Mouse (Mus musculus) ES-Bruce4 (cell line): ENCODE measurements around the gene Ctnna3. TPM values are rescaled to one million over a fixed set of nuclear protein-coding genes. Genes with fewer than 3 reads are reported as not detected.

Experiments used
- H3K27ac ChIP-seq: 2 replicates; pipeline ENCODE4 v1.5.1; 2012; ENCODE audit warnings: low read length, inconsistent platforms; ENCODE audit not compliant: insufficient read depth
- H3K27me3 ChIP-seq: 2 replicates; pipeline ENCODE4 v1.6.1; 2012; ENCODE audit warnings: mild to moderate bottlenecking, low read length, inconsistent platforms; ENCODE audit not compliant: control insufficient read depth, poor library complexity, insufficient read depth, severe bottlenecking
- H3K36me3 ChIP-seq: 2 replicates; pipeline ENCODE4 v1.6.1; 2012; ENCODE audit warnings: inconsistent platforms, mild to moderate bottlenecking, low read length, moderate library complexity; ENCODE audit not compliant: control insufficient read depth, poor library complexity, insufficient read depth, severe bottlenecking
- H3K4me1 ChIP-seq: one replicate; pipeline ENCODE4 v1.8.1; 2011; ENCODE audit warnings: low read length; ENCODE audit not compliant: control insufficient read depth, insufficient read depth
- H3K4me3 ChIP-seq: 2 replicates; pipeline ENCODE4 v1.5.1; 2011; ENCODE audit warnings: low read depth, mild to moderate bottlenecking, low read length
- H3K9ac ChIP-seq: 2 replicates; pipeline ENCODE4 v1.6.1; 2012; ENCODE audit warnings: low read depth, mild to moderate bottlenecking, inconsistent platforms; ENCODE audit not compliant: poor library complexity, severe bottlenecking
- H3K9me3 ChIP-seq: replicated peaks from 2 replicates; pipeline ENCODE4 v1.6.1; 2012; ENCODE audit warnings: mild to moderate bottlenecking, low read length, inconsistent platforms; ENCODE audit not compliant: control insufficient read depth, poor library complexity, insufficient read depth, severe bottlenecking
- CTCF ChIP-seq: IDR thresholded peaks from one replicate; pipeline ENCODE4 v1.8.1; 2011; ENCODE audit warnings: low read depth, low read length
- EP300 ChIP-seq: IDR thresholded peaks from 2 replicates; pipeline ENCODE4 v1.6.1; 2011; ENCODE audit warnings: low read depth, low read length; ENCODE audit not compliant: insufficient read depth
- POLR2A ChIP-seq: IDR thresholded peaks from one replicate; pipeline ENCODE4 v1.8.1; 2011; ENCODE audit warnings: low read length; ENCODE audit not compliant: insufficient read depth
- polyA plus RNA-seq: library from polyadenylated mRNA; stranded (reverse); fragments of >200 nt; gene quantifications from 2 replicates; pipeline ENCODE4 v1.2.4, GENCODE M21; 2011; ENCODE audit warnings: low read depth; ENCODE audit not compliant: missing spikeins, insufficient read depth, insufficient read length

The Ctnna3 gene
- polyA plus RNA-seq, 1 experiment = not detected

- Histone ChIP-seq H3K4me3 (no peak overlapping the region), H3K9ac (no peak overlapping the region)
These were observed 656.3 kb downstream of the Ctnna3 start for GRCm38 (mm10) chr10:64086183-64086566.

GRCm38 (mm10) chr10:64086567-64087391 lies 656.9 kb downstream of the Ctnna3 start:
- Histone ChIP-seq H3K27ac (no peak overlapping the region), H3K9ac (no peak overlapping the region), H3K36me3 (no peaks in the 10 kb centered on the region), H3K4me3 (no peak overlapping the region), H3K9me3 (no peaks in the 10 kb centered on the region), H3K27me3 (peaks cover 6% of the 10 kb centered on the region; the same call in 1 of the 2 replicates), H3K4me1 (no peaks in the 10 kb centered on the region)
- TF ChIP-seq CTCF (no peak), EP300 (no peak), POLR2A (no peak)

More at GRCm38 (mm10) chr10:64086183-64086566, 656.3 kb downstream of the Ctnna3 start:
- Histone ChIP-seq H3K9me3 (no peaks in the 10 kb centered on the region), H3K27me3 (peaks cover 6% of the 10 kb centered on the region; the same call in 1 of the 2 replicates), H3K36me3 (no peaks in the 10 kb centered on the region), H3K4me1 (no peaks in the 10 kb centered on the region), H3K27ac (no peak overlapping the region)
- TF ChIP-seq POLR2A (no peak), CTCF (no peak), EP300 (no peak)

GRCm38 (mm10) chr10:64087521-64087920 lies 657.6 kb downstream of the Ctnna3 start:
- Histone ChIP-seq H3K9me3 (no peaks in the 10 kb centered on the region), H3K4me3 (no peak overlapping the region), H3K27me3 (peaks cover 6% of the 10 kb centered on the region; the same call in 1 of the 2 replicates), H3K9ac (no peak overlapping the region), H3K36me3 (no peaks in the 10 kb centered on the region), H3K4me1 (no peaks in the 10 kb centered on the region), H3K27ac (no peak overlapping the region)
- no peak for TF ChIP-seq EP300
- TF ChIP-seq POLR2A = no peak
- no peak for TF ChIP-seq CTCF

GRCm38 (mm10) chr10:64087936-64088773 lies 658.3 kb downstream of the Ctnna3 start:
- Histone ChIP-seq H3K4me3 (no peak overlapping the region), H3K4me1 (no peaks in the 10 kb centered on the region), H3K27me3 (peaks cover 6% of the 10 kb centered on the region; the same call in 1 of the 2 replicates), H3K27ac (no peak overlapping the region), H3K9me3 (no peaks in the 10 kb centered on the region), H3K36me3 (no peaks in the 10 kb centered on the region), H3K9ac (no peak overlapping the region)
- TF ChIP-seq POLR2A = no peak
- TF ChIP-seq EP300 = no peak
- no peak for TF ChIP-seq CTCF

- no peak overlapping the region for H3K9ac ChIP-seq
- H3K9me3 ChIP-seq = no peaks in the 10 kb centered on the region
- H3K4me1 ChIP-seq = no peaks in the 10 kb centered on the region
- peaks cover 6% of the 10 kb centered on the region; the same call in 1 of the 2 replicates for H3K27me3 ChIP-seq
- no peaks in the 10 kb centered on the region for H3K36me3 ChIP-seq
- H3K27ac ChIP-seq = no peak overlapping the region
- H3K4me3 ChIP-seq = no peak overlapping the region
- TF ChIP-seq CTCF (no peak), POLR2A (no peak), EP300 (no peak)
These were observed 659.0 kb downstream of the Ctnna3 start for GRCm38 (mm10) chr10:64088774-64089460.
